Mouse (Mus musculus): Measurements from ENCODE around the gene Dcun1d4. TPM values are rescaled to one million over a fixed set of nuclear protein-coding genes. Genes with fewer than 3 reads are reported as not detected.

The Dcun1d4 gene
- polyA plus RNA-seq (2015; fragmentation: Nextera tagmentation; extraction: Ambion mirVana) = 18.5 and 24.4 TPM in 2 replicates

GRCm38 (mm10) chr5:73480700-73481099 is at the start of gene Dcun1d4:
Dcun1d4 (plus strand) TSS chr5:73481000.

Other genes with a start within 250 kb of the Dcun1d4 start
- 12.9 and 16.2 TPM in 2 replicates for gene Fryl, start 224.4 kb upstream of the Dcun1d4 start, polyA plus RNA-seq (2015; fragmentation: Nextera tagmentation; extraction: Ambion mirVana)
- gene Ociad1, start 188.2 kb upstream of the Dcun1d4 start, polyA plus RNA-seq (2015; fragmentation: Nextera tagmentation; extraction: Ambion mirVana) = 198 and 250 TPM in 2 replicates
- 18.3 and 18.9 TPM in 2 replicates for gene Ociad2, start 140.0 kb upstream of the Dcun1d4 start, polyA plus RNA-seq (2015; fragmentation: Nextera tagmentation; extraction: Ambion mirVana)
- gene Cwh43, start 74.9 kb upstream of the Dcun1d4 start, polyA plus RNA-seq (2015; fragmentation: Nextera tagmentation; extraction: Ambion mirVana) = 0.12 and 0.96 TPM in 2 replicates
- 0.39 TPM in 1 of 2 replicates, not detected in the other for gene Lrrc66, start 151.5 kb downstream of the Dcun1d4 start, polyA plus RNA-seq (2015; fragmentation: Nextera tagmentation; extraction: Ambion mirVana)
- 17.6 and 22.2 TPM in 2 replicates for gene Sgcb, start 166.8 kb downstream of the Dcun1d4 start, polyA plus RNA-seq (2015; fragmentation: Nextera tagmentation; extraction: Ambion mirVana)
- 0.09 and 0.15 TPM in 2 replicates for gene Spata18, start 170.4 kb downstream of the Dcun1d4 start, polyA plus RNA-seq (2015; fragmentation: Nextera tagmentation; extraction: Ambion mirVana)